Mouse (Mus musculus): Measurements from ENCODE around the gene Efcc1.
A peak's percentile ranks its signal among the peaks of the same experiment; 100 is the strongest.

Efcc1 gene

GRCm38 (mm10) chr6:87730591-87731462 lies at the start of gene Efcc1:
Gene Efcc1, plus strand, starts transcription at chr6:87730869.
- DNase-seq, result peak; percentile 59 to 60

GRCm38 (mm10) chr6:87695947-87696346 lies 34.7 kb upstream of the Efcc1 start:
- DNase-seq, result no peak

- DNase-seq, result no peak
Observed at GRCm38 (mm10) chr6:87696544-87696943, 34.1 kb upstream of the Efcc1 start.

GRCm38 (mm10) chr6:87706246-87706645 lies 24.4 kb upstream of the Efcc1 start:
- peak; percentile 22 to 33 for DNase-seq

- DNase-seq, result no peak
Observed at GRCm38 (mm10) chr6:87712311-87712710, 18.4 kb upstream of the Efcc1 start.

GRCm38 (mm10) chr6:87714091-87714490 lies 16.6 kb upstream of the Efcc1 start:
- DNase-seq, result no peak

GRCm38 (mm10) chr6:87722631-87723030 lies 8.0 kb upstream of the Efcc1 start:
- peak; percentile 39 to 59 for DNase-seq

- DNase-seq, result no peak
Observed at GRCm38 (mm10) chr6:87725267-87725912, 5.3 kb upstream of the Efcc1 start.

GRCm38 (mm10) chr6:87728102-87728501 lies 2.6 kb upstream of the Efcc1 start:
- DNase-seq, result no peak

- no peak for DNase-seq
Observed at GRCm38 (mm10) chr6:87730141-87730540, 528 bp upstream of the Efcc1 start.

GRCm38 (mm10) chr6:87731463-87732095 lies 910 bp downstream of the Efcc1 start:
- DNase-seq, result no peak

GRCm38 (mm10) chr6:87732151-87733011 lies 1.7 kb downstream of the Efcc1 start:
- DNase-seq, result peak; percentile 24 to 28

- peak; percentile 25 to 28 for DNase-seq
Observed at GRCm38 (mm10) chr6:87733131-87733930, 2.7 kb downstream of the Efcc1 start.

- DNase-seq, result no peak
Observed at GRCm38 (mm10) chr6:87734136-87734535, 3.5 kb downstream of the Efcc1 start.

GRCm38 (mm10) chr6:87736923-87737322 lies 6.3 kb downstream of the Efcc1 start:
- no peak for DNase-seq

- DNase-seq, result no peak
Observed at GRCm38 (mm10) chr6:87737921-87738626, 7.4 kb downstream of the Efcc1 start.

GRCm38 (mm10) chr6:87739898-87740297 lies 9.2 kb downstream of the Efcc1 start:
- no peak for DNase-seq

- no peak for DNase-seq
Observed at GRCm38 (mm10) chr6:87740496-87740895, 9.8 kb downstream of the Efcc1 start.

- DNase-seq, result no peak
Observed at GRCm38 (mm10) chr6:87741978-87742377, 11.3 kb downstream of the Efcc1 start.

GRCm38 (mm10) chr6:87742804-87743203 lies 12.1 kb downstream of the Efcc1 start:
- peak; percentile 30 to 50 for DNase-seq

GRCm38 (mm10) chr6:87743281-87743680 lies 12.6 kb downstream of the Efcc1 start:
- no peak for DNase-seq

Data from cerebellum, postnatal 10 days (tissue).